Mouse (Mus musculus): ENCODE measurements around the gene Lpgat1.

DNA sequence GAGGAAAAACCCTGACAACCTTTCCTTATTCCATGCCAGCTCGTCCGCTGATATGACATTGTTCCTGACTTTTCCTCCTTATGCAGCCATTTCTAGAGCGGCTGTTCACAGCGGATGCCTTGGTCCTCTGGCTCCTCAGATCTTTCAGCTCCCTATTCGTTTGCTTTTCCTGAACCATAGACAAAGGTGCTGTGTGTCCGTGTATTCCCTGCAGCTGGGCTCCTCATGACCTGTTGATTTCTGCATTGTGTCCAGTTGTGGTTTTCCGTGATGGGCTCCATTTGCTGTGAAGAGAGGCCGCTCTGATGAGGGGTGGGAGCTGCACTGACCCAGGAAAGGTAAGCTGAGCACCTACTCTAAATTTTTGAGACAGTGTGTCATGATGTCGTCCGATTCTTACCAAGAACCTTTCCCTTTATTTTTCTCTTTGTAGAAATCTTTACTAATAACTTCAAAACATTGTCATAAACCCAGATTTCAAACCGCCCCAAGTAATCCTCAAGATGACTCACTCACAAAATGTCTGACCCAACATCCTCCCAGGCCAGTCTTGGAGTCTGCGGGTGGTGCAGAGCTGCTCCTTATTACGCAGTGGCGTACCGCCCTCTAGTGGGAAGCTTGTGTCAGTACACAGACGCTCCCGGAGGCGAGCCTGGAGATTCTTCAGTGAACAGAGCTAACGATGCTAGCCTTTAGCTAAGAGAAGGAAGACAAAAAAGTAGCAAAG, 99.9 kb downstream of the Lpgat1 start:
- TF ChIP-seq CTCF (IDR thresholded peaks at IDR 0.05) = peak; percentile 98
- TF ChIP-seq EP300 (IDR thresholded peaks at IDR 0.05) = no peak

Measured in lung, postnatal 0 days (tissue).